Mouse (Mus musculus): ENCODE measurements at regions not wholly inside any gene's neighbourhood (a gene's known extent, or its start where the extent isn't known, plus 50 kb on each side); places are given as distances from the start of the nearest gene placed in this dataset.

GRCm38 (mm10) chr8:117903052-117903451 lies 101.3 kb upstream of the Mphosph6 start:
- no peak for DNase-seq (ENCODE audit: low spot score)
- no peak overlapping the region for H3K4me3 ChIP-seq (ENCODE audit: low read depth, low read length)
- no peak overlapping the region for H3K4me2 ChIP-seq (ENCODE audit: low read depth, severe bottlenecking)
- no peak overlapping the region for H3K9ac ChIP-seq (ENCODE audit: low read length)
- 71% methylated on average over 8 of the region's 8 CpGs for WGBS
- no peaks in the 10 kb centered on the region for H3K36me3 ChIP-seq (ENCODE audit: control insufficient read depth, insufficient read depth, low read length)
- no peak for ATAC-seq (ENCODE audit: insufficient number of reproducible peaks, low FRiP score, low TSS enrichment, low read depth)
- H3K27me3 ChIP-seq (ENCODE audit: control insufficient read depth, insufficient read depth, low read length), result no peaks in the 10 kb centered on the region
- H3K27ac ChIP-seq (replicated peaks; ENCODE audit: low read depth, low read length), result no peak overlapping the region
- H3K9me3 ChIP-seq (ENCODE audit: control insufficient read depth, low read length), result no peaks in the 10 kb centered on the region
- H3K4me1 ChIP-seq (ENCODE audit: control insufficient read depth, insufficient read depth, low read length), result no peaks in the 10 kb centered on the region

GRCm38 (mm10) chr8:117899892-117900291 lies 98.1 kb upstream of the Mphosph6 start:
- H3K27me3 ChIP-seq (ENCODE audit: control insufficient read depth, insufficient read depth, low read length), result no peaks in the 10 kb centered on the region
- no peak for ATAC-seq (ENCODE audit: insufficient number of reproducible peaks, low FRiP score, low TSS enrichment, low read depth)

GRCm38 (mm10) chr8:117898015-117898414 lies 96.3 kb upstream of the Mphosph6 start:
- Histone ChIP-seq H3K4me2 (ENCODE audit: low read depth, severe bottlenecking) (no peak overlapping the region), H3K9me3 (ENCODE audit: control insufficient read depth, low read length) (no peaks in the 10 kb centered on the region), H3K4me3 (ENCODE audit: low read depth, low read length) (no peak overlapping the region), H3K36me3 (ENCODE audit: control insufficient read depth, insufficient read depth, low read length) (no peaks in the 10 kb centered on the region), H3K27ac (replicated peaks; ENCODE audit: low read depth, low read length) (no peak overlapping the region), H3K4me1 (ENCODE audit: control insufficient read depth, insufficient read depth, low read length) (no peaks in the 10 kb centered on the region), H3K9ac (ENCODE audit: low read length) (no peak overlapping the region), H3K27me3 (ENCODE audit: control insufficient read depth, insufficient read depth, low read length) (no peaks in the 10 kb centered on the region)
- WGBS, result 77% methylated on average over 5 of the region's 5 CpGs
- DNase-seq (ENCODE audit: low spot score) (peak; percentile 72), ATAC-seq (ENCODE audit: insufficient number of reproducible peaks, low FRiP score, low TSS enrichment, low read depth) (no peak)

More at GRCm38 (mm10) chr8:117899892-117900291, 98.1 kb upstream of the Mphosph6 start:
- Histone ChIP-seq H3K27ac (replicated peaks; ENCODE audit: low read depth, low read length) (no peak overlapping the region), H3K4me1 (ENCODE audit: control insufficient read depth, insufficient read depth, low read length) (no peaks in the 10 kb centered on the region), H3K36me3 (ENCODE audit: control insufficient read depth, insufficient read depth, low read length) (no peaks in the 10 kb centered on the region), H3K9ac (ENCODE audit: low read length) (no peak overlapping the region), H3K4me3 (ENCODE audit: low read depth, low read length) (no peak overlapping the region), H3K4me2 (ENCODE audit: low read depth, severe bottlenecking) (no peak overlapping the region), H3K9me3 (ENCODE audit: control insufficient read depth, low read length) (no peaks in the 10 kb centered on the region)
- DNase-seq (ENCODE audit: low spot score), result no peak

- H3K27me3 ChIP-seq (ENCODE audit: control insufficient read depth, insufficient read depth, low read length), result no peaks in the 10 kb centered on the region
- no peak overlapping the region for H3K4me2 ChIP-seq (ENCODE audit: low read depth, severe bottlenecking)
- no peaks in the 10 kb centered on the region for H3K36me3 ChIP-seq (ENCODE audit: control insufficient read depth, insufficient read depth, low read length)
- no peaks in the 10 kb centered on the region for H3K9me3 ChIP-seq (ENCODE audit: control insufficient read depth, low read length)
- DNase-seq (ENCODE audit: low spot score) (no peak), ATAC-seq (ENCODE audit: insufficient number of reproducible peaks, low FRiP score, low TSS enrichment, low read depth) (no peak)
- no peaks in the 10 kb centered on the region for H3K4me1 ChIP-seq (ENCODE audit: control insufficient read depth, insufficient read depth, low read length)
- WGBS, result 42% methylated on average over 8 of the region's 8 CpGs
- H3K4me3 ChIP-seq (ENCODE audit: low read depth, low read length), result no peak overlapping the region
- H3K27ac ChIP-seq (replicated peaks; ENCODE audit: low read depth, low read length), result no peak overlapping the region
- no peak overlapping the region for H3K9ac ChIP-seq (ENCODE audit: low read length)
These were observed 93.1 kb upstream of the Mphosph6 start for GRCm38 (mm10) chr8:117894861-117895260.

GRCm38 (mm10) chr8:117890211-117890610 lies 88.5 kb upstream of the Mphosph6 start:
- ATAC-seq (ENCODE audit: insufficient number of reproducible peaks, low FRiP score, low TSS enrichment, low read depth), result no peak
- Histone ChIP-seq H3K4me2 (ENCODE audit: low read depth, severe bottlenecking) (no peak overlapping the region), H3K4me1 (ENCODE audit: control insufficient read depth, insufficient read depth, low read length) (no peaks in the 10 kb centered on the region), H3K9me3 (ENCODE audit: control insufficient read depth, low read length) (no peaks in the 10 kb centered on the region), H3K4me3 (ENCODE audit: low read depth, low read length) (no peak overlapping the region), H3K27me3 (ENCODE audit: control insufficient read depth, insufficient read depth, low read length) (no peaks in the 10 kb centered on the region; the same call in 1 of the 2 replicates), H3K27ac (replicated peaks; ENCODE audit: low read depth, low read length) (no peak overlapping the region), H3K9ac (ENCODE audit: low read length) (no peak overlapping the region), H3K36me3 (ENCODE audit: control insufficient read depth, insufficient read depth, low read length) (no peaks in the 10 kb centered on the region)
- no peak for DNase-seq (ENCODE audit: low spot score)
- 81% methylated on average over 3 of the region's 3 CpGs for WGBS

- Histone ChIP-seq H3K4me3 (ENCODE audit: low read depth, low read length) (no peak overlapping the region), H3K4me1 (ENCODE audit: control insufficient read depth, insufficient read depth, low read length) (no peaks in the 10 kb centered on the region), H3K9me3 (ENCODE audit: control insufficient read depth, low read length) (no peaks in the 10 kb centered on the region), H3K27me3 (ENCODE audit: control insufficient read depth, insufficient read depth, low read length) (no peaks in the 10 kb centered on the region), H3K36me3 (ENCODE audit: control insufficient read depth, insufficient read depth, low read length) (no peaks in the 10 kb centered on the region), H3K9ac (ENCODE audit: low read length) (no peak overlapping the region), H3K4me2 (ENCODE audit: low read depth, severe bottlenecking) (no peak overlapping the region), H3K27ac (replicated peaks; ENCODE audit: low read depth, low read length) (no peak overlapping the region)
- ATAC-seq (ENCODE audit: insufficient number of reproducible peaks, low FRiP score, low TSS enrichment, low read depth) (no peak), DNase-seq (ENCODE audit: low spot score) (no peak)
- WGBS, result 91% methylated on average over 8 of the region's 8 CpGs
These were observed 79.8 kb upstream of the Mphosph6 start for GRCm38 (mm10) chr8:117881414-117881973.

- no peaks in the 10 kb centered on the region for H3K4me1 ChIP-seq (ENCODE audit: control insufficient read depth, insufficient read depth, low read length)
- no peak for DNase-seq (ENCODE audit: low spot score)
- ATAC-seq (ENCODE audit: insufficient number of reproducible peaks, low FRiP score, low TSS enrichment, low read depth), result no peak
- H3K36me3 ChIP-seq (ENCODE audit: control insufficient read depth, insufficient read depth, low read length), result no peaks in the 10 kb centered on the region
- no peaks in the 10 kb centered on the region for H3K9me3 ChIP-seq (ENCODE audit: control insufficient read depth, low read length)
- no peak overlapping the region for H3K9ac ChIP-seq (ENCODE audit: low read length)
- WGBS, result 64% methylated on average over 13 of the region's 13 CpGs
- H3K4me3 ChIP-seq (ENCODE audit: low read depth, low read length), result no peak overlapping the region
- no peak overlapping the region for H3K4me2 ChIP-seq (ENCODE audit: low read depth, severe bottlenecking)
- no peak overlapping the region for H3K27ac ChIP-seq (replicated peaks; ENCODE audit: low read depth, low read length)
- H3K27me3 ChIP-seq (ENCODE audit: control insufficient read depth, insufficient read depth, low read length), result no peaks in the 10 kb centered on the region
These were observed 78.7 kb upstream of the Mphosph6 start for GRCm38 (mm10) chr8:117880279-117880975.

GRCm38 (mm10) chr8:117873611-117874010 lies 71.9 kb upstream of the Mphosph6 start:
- no peaks in the 10 kb centered on the region for H3K27me3 ChIP-seq (ENCODE audit: control insufficient read depth, insufficient read depth, low read length)
- DNase-seq (ENCODE audit: low spot score) (peak; percentile 52), ATAC-seq (ENCODE audit: insufficient number of reproducible peaks, low FRiP score, low TSS enrichment, low read depth) (no peak)
- H3K4me2 ChIP-seq (ENCODE audit: low read depth, severe bottlenecking), result no peak overlapping the region
- H3K36me3 ChIP-seq (ENCODE audit: control insufficient read depth, insufficient read depth, low read length), result no peaks in the 10 kb centered on the region
- H3K9me3 ChIP-seq (ENCODE audit: control insufficient read depth, low read length), result no peaks in the 10 kb centered on the region
- no peaks in the 10 kb centered on the region for H3K4me1 ChIP-seq (ENCODE audit: control insufficient read depth, insufficient read depth, low read length)
- 39% methylated on average over 4 of the region's 4 CpGs for WGBS
- no peak overlapping the region for H3K4me3 ChIP-seq (ENCODE audit: low read depth, low read length)
- no peak overlapping the region for H3K27ac ChIP-seq (replicated peaks; ENCODE audit: low read depth, low read length)
- no peak overlapping the region for H3K9ac ChIP-seq (ENCODE audit: low read length)

GRCm38 (mm10) chr8:117867138-117867537 lies 65.4 kb upstream of the Mphosph6 start:
- no peak overlapping the region for H3K4me3 ChIP-seq (ENCODE audit: low read depth, low read length)
- H3K4me2 ChIP-seq (ENCODE audit: low read depth, severe bottlenecking), result no peak overlapping the region
- H3K9me3 ChIP-seq (ENCODE audit: control insufficient read depth, low read length), result no peaks in the 10 kb centered on the region
- H3K4me1 ChIP-seq (ENCODE audit: control insufficient read depth, insufficient read depth, low read length), result no peaks in the 10 kb centered on the region
- no peaks in the 10 kb centered on the region for H3K36me3 ChIP-seq (ENCODE audit: control insufficient read depth, insufficient read depth, low read length)
- WGBS, result 86% methylated on average over 2 of the region's 2 CpGs
- H3K27ac ChIP-seq (replicated peaks; ENCODE audit: low read depth, low read length), result no peak overlapping the region
- no peaks in the 10 kb centered on the region for H3K27me3 ChIP-seq (ENCODE audit: control insufficient read depth, insufficient read depth, low read length)
- no peak overlapping the region for H3K9ac ChIP-seq (ENCODE audit: low read length)
- DNase-seq (ENCODE audit: low spot score) (no peak), ATAC-seq (ENCODE audit: insufficient number of reproducible peaks, low FRiP score, low TSS enrichment, low read depth) (no peak)

Measured in limb, embryonic 11.5 days (tissue).